ENCODE assay signal across 15 mouse cellular contexts in genomic region chr4:129706750-129707149, GRCm38 (mm10). TPM values are rescaled to one million over a fixed set of nuclear protein-coding genes. Genes with fewer than 3 reads are reported as not detected.
DNase-seq lines count a peak whose midpoint lies in the region; ATAC-seq and TF ChIP-seq lines count a peak whose summit lies in the region.
"Had no signal": no experiment of that assay in that cellular context is flagged by ENCODE, and none has a peak within 500 bp of the region (broad histone marks: within the 10 kb centered on the region; RNA-seq: fewer than 3 reads in every experiment).

No protein-coding gene starts in this region.

- H3K36me3 ChIP-seq in forebrain, embryonic 16.5 days (ENCODE audit: control insufficient read depth, insufficient read depth) = peaks cover 39% of the 10 kb centered on the region
- peaks cover 82% of the 10 kb centered on the region for H3K36me3 ChIP-seq in midbrain, embryonic 14.5 days (ENCODE audit: control insufficient read depth, insufficient read depth, low read length)

- H3K9ac ChIP-seq in forebrain, embryonic 16.5 days (replicated peaks; ENCODE audit: low read depth, low read length) = no peak overlapping the region
- no peak overlapping the region for H3K9ac ChIP-seq in midbrain, embryonic 14.5 days (replicated peaks; ENCODE audit: low read length)
- H3K9ac ChIP-seq: heart, embryonic 12.5 days; lung, embryonic 15.5 days had no signal

- no peaks in the 10 kb centered on the region for H3K27me3 ChIP-seq in forebrain, embryonic 16.5 days (replicated peaks; ENCODE audit: control insufficient read depth, insufficient read depth, low read length)
- H3K27me3 ChIP-seq in midbrain, embryonic 14.5 days (ENCODE audit: control insufficient read depth, insufficient read depth, low read length) = no peaks in the 10 kb centered on the region
- H3K27me3 ChIP-seq: heart, embryonic 12.5 days; lung, embryonic 15.5 days had no signal

- H3K27ac ChIP-seq in cortical plate, adult 2 months (ENCODE audit: insufficient read depth, low read length) = no peak overlapping the region
- H3K27ac ChIP-seq in forebrain, embryonic 16.5 days (ENCODE audit: low read length) = 0 out of 2 replicates have a peak overlapping the region, but pooled peaks have one; percentile 26
- H3K27ac ChIP-seq in midbrain, embryonic 14.5 days (replicated peaks; ENCODE audit: low read depth, low read length) = peak overlapping the region; percentile 55; the same call in 1 of the 2 replicates
- H3K27ac ChIP-seq: lung, embryonic 15.5 days had no signal

- H3K4me1 ChIP-seq in cortical plate, adult 2 months (ENCODE audit: control insufficient read depth, insufficient read depth, low read length) = peaks cover 12% of the 10 kb centered on the region
- H3K4me1 ChIP-seq in forebrain, embryonic 16.5 days (replicated peaks; ENCODE audit: control insufficient read depth, insufficient read depth, low read length) = peaks cover 32% of the 10 kb centered on the region
- peaks cover 33% of the 10 kb centered on the region for H3K4me1 ChIP-seq in midbrain, embryonic 14.5 days (ENCODE audit: control insufficient read depth, insufficient read depth, low read length)

- no peak for ATAC-seq in forebrain, embryonic 16.5 days
- ATAC-seq in midbrain, embryonic 14.5 days (ENCODE audit: low FRiP score, low TSS enrichment) = no peak

- H3K4me2 ChIP-seq in forebrain, embryonic 16.5 days (ENCODE audit: low read length) = no peak overlapping the region
- H3K4me2 ChIP-seq in midbrain, embryonic 14.5 days (ENCODE audit: low read length) = no peak overlapping the region
- H3K4me2 ChIP-seq: heart, embryonic 12.5 days; lung, embryonic 15.5 days had no signal

- H3K4me3 ChIP-seq in cortical plate, adult 2 months (ENCODE audit: insufficient read depth, low read length) = no peak overlapping the region
- H3K4me3 ChIP-seq in forebrain, embryonic 16.5 days (replicated peaks; ENCODE audit: low read length) = no peak overlapping the region
- no peak overlapping the region for H3K4me3 ChIP-seq in midbrain, embryonic 14.5 days (replicated peaks; ENCODE audit: low read depth, low read length)
- H3K4me3 ChIP-seq: erythroblast, embryonic 14.5 days; heart, embryonic 12.5 days; lung, embryonic 15.5 days had no signal

- DNase-seq in layer of hippocampus, adult 11-12 months (ENCODE audit: low spot score) = peak; percentile 47
- no peak for DNase-seq in layer of hippocampus, postnatal 36 days
- DNase-seq in midbrain, embryonic 14.5 days = peak; percentile 31
- no peak for DNase-seq in thymus, postnatal 4 days
- no peak for DNase-seq in urinary bladder, adult 2 months (ENCODE audit: low spot score)
- no peak for DNase-seq in heart, postnatal 25 days (ENCODE audit: low spot score)
- DNase-seq: cerebellum, adult 18-20 months; kidney, adult 2 months; kidney, postnatal 4 days; right cerebral cortex, postnatal 4 days had no signal

- no peaks in the 10 kb centered on the region for H3K9me3 ChIP-seq in forebrain, embryonic 16.5 days (ENCODE audit: control insufficient read depth, low read length)
- H3K9me3 ChIP-seq in midbrain, embryonic 14.5 days (ENCODE audit: control insufficient read depth, low read length) = no peaks in the 10 kb centered on the region
- H3K9me3 ChIP-seq: heart, embryonic 12.5 days; lung, embryonic 15.5 days had no signal

- intact Hi-C loops in heart, postnatal 25 days (cut with DNase I) = no loop called here

- no peak for TF ChIP-seq CTCF in cortical plate, adult 2 months (IDR thresholded peaks at IDR 0.05; ENCODE audit: extremely low read depth, insufficient read depth, low read length)

- WGBS in forebrain, embryonic 16.5 days = 19% methylated on average over 3 of the region's 3 CpGs
- 20% methylated on average over 3 of the region's 3 CpGs for whole genome bisulfite sequencing in midbrain, embryonic 14.5 days

- TF ChIP-seq POLR2A in cortical plate, adult 2 months (IDR thresholded peaks at IDR 0.05; ENCODE audit: extremely low read depth, insufficient read depth, low read length) = peak; percentile 40; the same call in 1 of the 2 replicates

RNA-seq across cellular contexts. Expression of gene Tmem39b, which starts 10.1 kb away (rescaled TPM):
- 10 to 100 TPM; 11.5 to 15.8 TPM for total RNA-seq in layer of hippocampus, postnatal 36 days (2021)
- polyA plus RNA-seq in cortical plate, adult 2 months (2012; rRNA removed) = 20.2 and 21.1 TPM in 2 replicates
- polyA plus RNA-seq in forebrain, embryonic 16.5 days (2015; fragmentation: Nextera tagmentation; extraction: Ambion mirVana) = 16.1 and 25.0 TPM in 2 replicates
- polyA plus RNA-seq in midbrain, embryonic 14.5 days (2014; fragmentation: Nextera tagmentation; extraction: Ambion mirVana) = 43.5 and 48.6 TPM in 2 replicates
- polyA plus RNA-seq in urinary bladder, adult 2 months (2012; rRNA removed) = 16.6 and 19.9 TPM in 2 replicates
- total RNA-seq in heart, postnatal 25 days (2021) = 1 to 10 TPM; 5.3 to 5.7 TPM

RNA-seq across cellular contexts. Expression of gene Kpna6, which starts 34.2 kb away (rescaled TPM):
- 10 to 100 TPM; 90.7 to 92.5 TPM for total RNA-seq in layer of hippocampus, postnatal 36 days (2021)
- 50.6 and 52.9 TPM in 2 replicates for polyA plus RNA-seq in cortical plate, adult 2 months (2012; rRNA removed)
- 16.4 and 17.9 TPM in 2 replicates for polyA plus RNA-seq in forebrain, embryonic 16.5 days (2015; fragmentation: Nextera tagmentation; extraction: Ambion mirVana)
- 16.2 and 17.1 TPM in 2 replicates for polyA plus RNA-seq in midbrain, embryonic 14.5 days (2014; fragmentation: Nextera tagmentation; extraction: Ambion mirVana)
- polyA plus RNA-seq in urinary bladder, adult 2 months (2012; rRNA removed) = 35.8 and 37.8 TPM in 2 replicates
- total RNA-seq in heart, postnatal 25 days (2021) = 10 to 100 TPM; 71.7 to 79.6 TPM

RNA-seq across cellular contexts. Expression of gene Khdrbs1, which starts 35.4 kb away (rescaled TPM):
- 10 to 100 TPM; 88.4 to 90.0 TPM for total RNA-seq in layer of hippocampus, postnatal 36 days (2021)
- 33.4 and 34.2 TPM in 2 replicates for polyA plus RNA-seq in cortical plate, adult 2 months (2012; rRNA removed)
- 160 and 179 TPM in 2 replicates for polyA plus RNA-seq in forebrain, embryonic 16.5 days (2015; fragmentation: Nextera tagmentation; extraction: Ambion mirVana)
- polyA plus RNA-seq in midbrain, embryonic 14.5 days (2014; fragmentation: Nextera tagmentation; extraction: Ambion mirVana) = 119 and 154 TPM in 2 replicates
- polyA plus RNA-seq in urinary bladder, adult 2 months (2012; rRNA removed) = 21.7 and 39.0 TPM in 2 replicates
- 10 to 100 TPM; 38.0 to 46.9 TPM for total RNA-seq in heart, postnatal 25 days (2021)

Comparison
In these comparisons a context has a peak if more than half of its experiments do, and no peak if none do; other contexts are left out.
1. DNase-seq: peak in layer of hippocampus, adult 11-12 months (single experiment) and midbrain, embryonic 14.5 days (single experiment); none in layer of hippocampus, postnatal 36 days (0 of 2), thymus, postnatal 4 days (single experiment), urinary bladder, adult 2 months (single experiment) and heart, postnatal 25 days (single experiment).